Mouse (Mus musculus) forebrain, embryonic 13.5 days (tissue): Measurements from ENCODE around the gene Synj2. TPM values are rescaled to one million over a fixed set of nuclear protein-coding genes. Genes with fewer than 3 reads are reported as not detected.

Experiments used
- ATAC-seq: fragments of 200-750 bp; cut with Nextera tagmentation; 2 replicates; pipeline ENCODE4 v1.8.0; 2017
- H3K27ac ChIP-seq: fragments of 300-500 bp; sonication (generic); 2 replicates; pipeline ENCODE4 v1.5.1; 2015; ENCODE audit warnings: inconsistent platforms, mild to moderate bottlenecking, moderate library complexity
- H3K27me3 ChIP-seq: fragments of 300-500 bp; sonication (generic); 2 replicates; pipeline ENCODE4 v1.6.1; 2015; ENCODE audit warnings: mild to moderate bottlenecking, inconsistent platforms
- H3K36me3 ChIP-seq: fragments of 300-500 bp; sonication (generic); 2 replicates; pipeline ENCODE4 v1.6.1; 2015; ENCODE audit warnings: mild to moderate bottlenecking, inconsistent platforms; ENCODE audit not compliant: poor library complexity, severe bottlenecking
- H3K4me1 ChIP-seq: fragments of 300-500 bp; sonication (generic); 2 replicates; pipeline ENCODE4 v1.6.1; 2015; ENCODE audit warnings: inconsistent platforms
- H3K4me2 ChIP-seq: fragments of 300-500 bp; sonication (generic); 2 replicates; pipeline ENCODE4 v1.6.1; 2015; ENCODE audit warnings: inconsistent platforms, mild to moderate bottlenecking, moderate library complexity
- H3K4me3 ChIP-seq: fragments of 300-500 bp; sonication (generic); 2 replicates; pipeline ENCODE4 v1.5.1; 2015; ENCODE audit warnings: mild to moderate bottlenecking, inconsistent platforms
- H3K9ac ChIP-seq: fragments of 300-500 bp; sonication (generic); 2 replicates; pipeline ENCODE4 v1.6.1; 2015; ENCODE audit warnings: mild to moderate bottlenecking, inconsistent platforms
- H3K9me3 ChIP-seq: fragments of 300-500 bp; sonication (generic); replicated peaks from 2 replicates; pipeline ENCODE4 v1.6.1; 2016; ENCODE audit warnings: inconsistent platforms
- WGBS: fragments of 180-500 bp; shearing (Covaris S2); methylation state at CpG from one replicate; pipeline ENCODE4 v1.1.7; 2015; 5-methylcytosine and 5-hydroxymethylcytosine counted together
- polyA plus RNA-seq: library from polyadenylated mRNA; unstranded; fragments of >200 nt; fragmentation: Nextera tagmentation; extraction: Ambion mirVana; gene quantifications from 2 replicates; pipeline ENCODE4 v1.2.1, GENCODE M21; 2015

Gene Synj2
- polyA plus RNA-seq, 1 experiment from 2014 or later, result 0.46 TPM

DNA sequence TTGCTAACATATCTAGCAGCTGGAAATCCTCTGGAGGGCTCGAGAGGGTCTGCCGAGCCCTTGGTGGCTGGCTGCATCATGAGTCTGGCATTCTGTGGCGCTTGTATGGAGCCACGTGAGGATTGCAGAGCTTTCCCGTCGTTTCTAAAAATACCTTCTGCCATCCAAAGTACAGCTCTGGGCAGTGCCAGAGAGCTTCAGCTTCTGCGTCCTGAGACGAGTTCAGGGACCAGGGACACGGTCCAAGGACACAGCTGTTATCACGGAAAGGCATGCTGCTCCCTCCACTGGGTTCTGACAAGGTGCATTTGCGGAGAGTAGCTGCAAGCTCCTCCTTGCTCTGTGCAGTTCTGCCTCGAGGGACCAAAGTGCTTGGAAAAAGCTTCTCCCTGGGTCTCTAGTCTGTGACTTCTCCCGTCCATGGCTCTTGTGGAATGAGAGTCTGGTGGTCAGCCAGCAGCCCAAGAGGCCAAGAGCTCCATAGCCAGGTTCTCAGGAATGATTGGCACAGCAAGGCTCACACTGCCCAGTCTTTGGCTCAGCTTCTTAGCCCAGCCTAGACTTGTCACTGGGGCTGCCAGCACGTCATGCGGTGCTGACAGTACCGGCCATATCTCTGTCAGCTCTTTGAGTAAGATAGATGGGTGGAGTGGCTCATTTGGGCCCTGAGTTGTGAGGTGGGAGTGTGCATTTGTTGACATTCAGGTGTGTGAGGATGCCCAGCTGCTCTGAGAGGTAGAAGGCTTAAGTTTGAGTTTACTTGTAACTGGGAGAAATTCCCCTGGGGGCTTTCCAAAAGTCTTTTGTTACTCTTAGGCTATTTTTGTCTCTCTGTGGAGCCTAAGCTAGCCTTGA is 56.5 kb downstream of the Synj2 start:
- Histone ChIP-seq H3K4me3 (no peak overlapping the region), H3K9me3 (no peaks in the 10 kb centered on the region), H3K4me2 (no peak overlapping the region), H3K27ac (no peak overlapping the region), H3K36me3 (no peaks in the 10 kb centered on the region), H3K4me1 (no peaks in the 10 kb centered on the region), H3K27me3 (no peaks in the 10 kb centered on the region), H3K9ac (no peak overlapping the region)
- no peak for ATAC-seq
- WGBS, result 83% methylated on average over 16 of the region's 16 CpGs

DNA sequence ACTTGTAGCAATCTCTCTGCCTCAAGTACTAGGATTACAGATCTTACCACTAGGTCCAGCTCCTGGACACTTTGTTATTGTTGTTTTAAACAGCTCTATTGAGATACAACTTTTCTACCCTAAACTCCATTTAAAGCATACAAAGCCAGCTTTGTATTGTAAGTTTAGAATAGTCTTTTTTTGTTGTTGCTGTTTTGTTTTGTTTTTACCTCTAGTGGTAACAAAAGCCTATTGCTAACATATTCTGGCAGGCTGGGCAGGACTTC is 57.1 kb downstream of the Synj2 start:
- no peaks in the 10 kb centered on the region for H3K4me1 ChIP-seq
- no peaks in the 10 kb centered on the region for H3K9me3 ChIP-seq
- H3K36me3 ChIP-seq, result no peaks in the 10 kb centered on the region
- H3K27me3 ChIP-seq, result no peaks in the 10 kb centered on the region
- H3K4me3 ChIP-seq, result no peak overlapping the region
- ATAC-seq, result no peak
- H3K9ac ChIP-seq, result no peak overlapping the region
- no peak overlapping the region for H3K4me2 ChIP-seq
- no peak overlapping the region for H3K27ac ChIP-seq

DNA sequence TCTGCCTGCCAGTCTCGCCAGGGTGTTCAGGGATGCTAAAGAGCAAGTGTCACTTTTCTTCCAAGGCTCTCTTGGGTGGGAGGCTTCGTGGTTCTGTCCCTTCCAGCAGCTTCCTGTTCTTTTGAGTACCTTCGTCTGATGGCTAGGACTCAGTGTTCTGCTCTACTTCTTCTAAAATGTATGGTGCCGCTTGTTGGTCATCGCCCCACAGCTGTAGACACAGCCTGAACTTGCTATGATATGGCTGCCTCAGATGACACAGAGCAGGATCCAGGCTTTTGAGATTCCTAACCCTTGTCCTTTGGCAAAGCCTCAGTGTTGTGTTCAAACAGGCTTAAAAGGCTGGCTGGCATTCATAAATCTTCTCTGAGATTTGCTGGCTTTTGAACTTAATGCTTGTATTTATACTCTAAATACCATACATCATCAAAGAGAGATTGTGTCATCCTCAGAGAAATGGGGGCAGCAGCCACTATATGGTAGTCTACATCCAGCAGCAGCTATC is 58.0 kb downstream of the Synj2 start:
- Histone ChIP-seq H3K9me3 (no peaks in the 10 kb centered on the region), H3K4me1 (no peaks in the 10 kb centered on the region), H3K36me3 (no peaks in the 10 kb centered on the region), H3K4me2 (no peak overlapping the region), H3K9ac (no peak overlapping the region), H3K27me3 (no peaks in the 10 kb centered on the region), H3K4me3 (no peak overlapping the region), H3K27ac (no peak overlapping the region)
- no peak for ATAC-seq
- WGBS, result 84% methylated on average over 5 of the region's 5 CpGs

DNA sequence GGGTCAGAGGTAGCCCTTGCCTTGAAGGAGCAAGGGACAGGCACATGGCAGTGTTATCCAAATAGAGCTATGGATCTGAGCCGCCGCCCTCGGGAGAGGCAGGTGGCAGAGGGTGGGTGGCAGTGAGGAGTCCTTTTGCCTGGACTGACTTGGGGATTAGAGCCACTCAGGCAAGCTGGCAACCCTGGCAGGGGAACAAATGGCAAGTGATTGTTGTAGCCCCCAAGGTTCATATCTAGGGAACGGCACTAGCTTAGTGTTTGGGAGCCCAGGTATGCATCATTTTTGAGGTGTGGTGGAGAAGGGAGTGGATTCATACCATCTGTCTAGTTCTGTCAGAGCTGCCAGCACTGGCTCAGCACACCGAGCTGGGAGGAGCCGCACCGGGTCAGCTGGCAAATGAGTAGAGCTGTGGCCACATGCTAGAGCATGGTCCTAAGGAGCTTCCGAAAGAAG is 59.8 kb downstream of the Synj2 start:
- H3K27me3 ChIP-seq, result no peaks in the 10 kb centered on the region
- H3K27ac ChIP-seq, result no peak overlapping the region
- no peak for ATAC-seq
- H3K36me3 ChIP-seq, result no peaks in the 10 kb centered on the region
- H3K9ac ChIP-seq, result no peak overlapping the region
- H3K4me3 ChIP-seq, result no peak overlapping the region
- H3K4me2 ChIP-seq, result no peak overlapping the region
- WGBS, result 91% methylated on average over 8 of the region's 8 CpGs
- peaks cover 5% of the 10 kb centered on the region for H3K4me1 ChIP-seq
- no peaks in the 10 kb centered on the region for H3K9me3 ChIP-seq

DNA sequence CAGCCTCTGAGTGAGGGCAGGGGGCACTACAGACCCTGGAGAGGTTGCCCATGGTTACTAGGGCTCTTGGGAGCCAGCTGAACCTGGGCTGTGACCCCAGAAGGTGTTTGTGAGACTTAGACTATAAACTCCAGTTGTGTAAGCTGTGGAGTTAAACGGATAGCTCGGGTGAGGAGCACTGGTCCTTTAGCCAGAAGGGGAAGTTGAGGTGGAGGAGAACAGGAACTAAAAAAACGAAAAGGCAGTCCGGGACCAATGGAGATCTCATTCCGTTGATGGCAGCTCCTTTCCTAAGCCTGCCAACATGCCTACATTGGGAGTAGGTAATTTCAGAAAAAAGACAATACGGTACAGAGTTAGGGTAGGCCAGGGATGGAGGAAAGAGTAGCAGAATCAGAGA is 60.3 kb downstream of the Synj2 start:
- Histone ChIP-seq H3K4me1 (peaks cover 10% of the 10 kb centered on the region), H3K27me3 (no peaks in the 10 kb centered on the region), H3K4me3 (no peak overlapping the region), H3K9me3 (no peaks in the 10 kb centered on the region), H3K27ac (no peak overlapping the region), H3K9ac (no peak overlapping the region), H3K4me2 (no peak overlapping the region), H3K36me3 (no peaks in the 10 kb centered on the region)
- no peak for ATAC-seq
- WGBS, result 87% methylated on average over 6 of the region's 6 CpGs

DNA sequence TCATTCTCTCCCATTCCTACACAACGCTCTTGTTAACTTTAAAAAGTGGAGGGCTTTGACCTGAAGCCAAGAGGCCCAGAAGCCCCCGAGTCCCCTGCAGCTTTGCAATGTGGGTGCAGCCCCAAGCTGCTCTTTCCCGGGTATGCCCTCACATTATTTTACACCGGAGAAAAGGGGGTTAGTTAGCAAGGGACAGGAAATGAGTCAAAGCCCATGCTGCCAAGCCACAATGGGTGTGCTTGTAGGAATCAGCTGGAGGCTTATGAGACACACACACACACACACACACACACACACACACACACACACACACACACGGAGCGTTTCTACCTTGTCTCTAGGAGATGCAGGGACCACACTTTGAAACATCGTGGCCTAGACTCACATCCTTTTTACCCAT is 60.8 kb downstream of the Synj2 start:
- Histone ChIP-seq H3K36me3 (no peaks in the 10 kb centered on the region), H3K9me3 (no peaks in the 10 kb centered on the region), H3K27me3 (no peaks in the 10 kb centered on the region), H3K9ac (no peak overlapping the region), H3K4me1 (peaks cover 12% of the 10 kb centered on the region), H3K4me2 (no peak overlapping the region), H3K4me3 (no peak overlapping the region), H3K27ac (no peak overlapping the region)
- 85% methylated on average over 7 of the region's 7 CpGs for WGBS
- ATAC-seq, result no peak

DNA sequence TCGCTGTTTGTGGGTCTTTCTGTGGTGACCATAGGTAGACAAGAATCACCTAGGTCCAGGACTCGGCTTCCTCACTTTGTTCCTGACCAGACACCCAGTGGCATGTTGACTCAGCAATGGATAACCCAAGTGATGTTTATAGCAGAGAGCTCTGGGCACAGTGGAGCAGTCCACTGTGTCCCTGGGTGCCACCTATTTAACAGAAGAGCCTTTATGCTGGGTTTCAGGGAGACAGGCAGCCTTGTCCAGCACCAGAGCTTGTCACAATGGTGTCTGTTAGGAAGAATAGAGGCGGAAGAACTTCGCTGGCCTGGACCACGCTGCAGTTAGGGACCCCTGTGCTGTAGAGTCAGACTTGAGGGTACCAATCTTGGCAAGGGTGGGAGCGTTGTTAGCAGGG is 61.5 kb downstream of the Synj2 start:
- H3K9me3 ChIP-seq, result no peaks in the 10 kb centered on the region
- H3K9ac ChIP-seq, result no peak overlapping the region
- no peak for ATAC-seq
- H3K4me1 ChIP-seq, result peaks cover 12% of the 10 kb centered on the region
- H3K4me2 ChIP-seq, result no peak overlapping the region
- WGBS, result 94% methylated on average over 6 of the region's 6 CpGs
- no peaks in the 10 kb centered on the region for H3K36me3 ChIP-seq
- H3K4me3 ChIP-seq, result no peak overlapping the region
- no peaks in the 10 kb centered on the region for H3K27me3 ChIP-seq
- no peak overlapping the region for H3K27ac ChIP-seq

DNA sequence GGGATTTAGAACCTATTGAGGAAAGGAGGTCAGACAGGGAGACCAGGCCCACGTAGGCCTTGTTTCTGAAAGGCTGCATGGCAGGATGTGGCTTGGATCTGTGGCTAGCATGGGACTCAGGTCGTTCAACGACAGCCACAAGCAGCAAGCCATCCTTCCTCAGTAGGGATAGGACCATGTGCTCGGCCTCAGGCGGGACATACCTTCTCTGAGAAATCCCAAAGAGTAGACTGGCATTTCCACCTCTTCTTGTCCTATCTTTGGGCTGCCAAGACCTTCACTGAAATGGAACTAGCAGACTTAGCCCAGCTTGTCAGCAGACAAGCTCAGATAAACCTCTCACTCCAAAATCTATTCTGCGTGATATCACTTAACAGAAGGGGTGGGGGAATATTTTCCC is 62.6 kb downstream of the Synj2 start:
- H3K9me3 ChIP-seq, result no peaks in the 10 kb centered on the region
- no peak overlapping the region for H3K4me3 ChIP-seq
- H3K36me3 ChIP-seq, result no peaks in the 10 kb centered on the region
- 95% methylated on average over 6 of the region's 6 CpGs for WGBS
- H3K27ac ChIP-seq, result no peak overlapping the region
- H3K4me1 ChIP-seq, result peaks cover 12% of the 10 kb centered on the region
- no peaks in the 10 kb centered on the region for H3K27me3 ChIP-seq
- no peak overlapping the region for H3K9ac ChIP-seq
- no peak overlapping the region for H3K4me2 ChIP-seq
- no peak for ATAC-seq

DNA sequence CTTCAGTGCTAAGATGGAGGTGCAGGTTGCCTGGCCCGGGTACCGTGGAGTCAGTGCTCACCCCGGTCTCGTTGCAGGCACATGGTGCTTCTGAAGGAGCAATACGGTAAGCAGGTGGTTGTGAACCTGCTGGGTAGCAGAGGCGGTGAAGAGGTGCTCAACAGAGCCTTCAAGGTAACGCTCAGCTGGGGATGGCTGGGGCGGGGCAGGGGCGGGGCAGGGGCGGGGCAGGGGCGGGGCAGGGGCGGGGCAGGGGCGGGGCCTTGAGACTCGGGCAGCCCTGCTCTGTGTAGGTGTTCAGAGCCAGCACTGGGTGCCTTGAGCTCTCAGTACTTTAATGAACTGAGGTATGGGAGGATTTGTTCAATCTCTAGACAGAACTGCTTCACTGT is 64.2 kb downstream of the Synj2 start:
- H3K36me3 ChIP-seq, result no peaks in the 10 kb centered on the region
- no peaks in the 10 kb centered on the region for H3K9me3 ChIP-seq
- 20% methylated on average over 9 of the region's 14 CpGs for WGBS
- peak overlapping the region; percentile 21; the same call in 1 of the 2 replicates for H3K27ac ChIP-seq
- no peak overlapping the region for H3K4me2 ChIP-seq
- no peaks in the 10 kb centered on the region for H3K27me3 ChIP-seq
- peak; percentile 65 for ATAC-seq
- no peak overlapping the region for H3K9ac ChIP-seq
- no peak overlapping the region for H3K4me3 ChIP-seq
- H3K4me1 ChIP-seq, result peaks cover 12% of the 10 kb centered on the region

DNA sequence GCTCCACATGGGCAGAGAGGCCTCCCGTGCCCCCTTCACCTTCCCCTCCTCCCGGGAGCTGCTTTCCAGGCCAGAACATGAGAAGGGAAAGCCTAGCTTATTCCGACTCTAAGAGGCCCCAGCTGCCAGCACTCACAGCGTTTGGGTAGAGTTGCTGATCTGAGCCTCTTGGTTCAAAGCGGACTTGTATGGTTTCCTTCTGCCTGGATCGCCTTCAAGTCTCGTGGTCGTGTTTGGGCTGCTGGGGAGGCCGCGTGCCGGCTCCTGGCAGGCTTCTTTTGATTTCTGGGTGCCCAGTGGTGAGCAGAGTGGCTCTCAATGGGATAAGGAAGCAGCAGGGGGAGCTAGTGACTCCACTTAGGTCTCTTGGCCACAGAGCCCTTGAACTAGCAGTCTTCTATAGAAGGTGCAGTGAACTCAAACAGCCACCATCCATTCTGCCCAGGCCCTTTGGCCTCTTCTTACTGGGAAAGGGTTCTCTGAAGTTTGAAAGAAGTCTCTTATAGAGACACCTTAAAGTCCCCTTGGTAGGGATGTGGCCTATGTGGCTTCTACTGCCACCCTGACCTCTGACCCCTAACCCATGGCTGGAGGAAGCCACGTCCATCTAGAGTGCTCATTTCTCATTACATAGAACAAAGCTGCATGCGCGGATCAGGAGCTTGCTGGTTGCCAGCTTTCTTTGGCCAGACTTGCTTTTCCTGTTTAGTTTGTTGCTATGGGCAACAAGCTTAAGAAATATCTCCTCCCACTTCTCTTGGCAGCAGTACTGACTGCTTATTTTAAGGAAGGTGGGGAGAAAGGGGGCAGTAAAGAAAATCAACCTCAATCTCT is 64.8 kb downstream of the Synj2 start:
- peaks cover 12% of the 10 kb centered on the region for H3K4me1 ChIP-seq
- ATAC-seq, result peak; percentile 59; the same call in 1 of the 2 replicates
- H3K9me3 ChIP-seq, result no peaks in the 10 kb centered on the region
- H3K36me3 ChIP-seq, result no peaks in the 10 kb centered on the region
- H3K4me3 ChIP-seq, result no peak overlapping the region
- H3K27me3 ChIP-seq, result no peaks in the 10 kb centered on the region
- no peak overlapping the region for H3K9ac ChIP-seq
- WGBS, result 25% methylated on average over 14 of the region's 14 CpGs
- no peak overlapping the region for H3K4me2 ChIP-seq
- H3K27ac ChIP-seq, result peak overlapping the region; percentile 21

DNA sequence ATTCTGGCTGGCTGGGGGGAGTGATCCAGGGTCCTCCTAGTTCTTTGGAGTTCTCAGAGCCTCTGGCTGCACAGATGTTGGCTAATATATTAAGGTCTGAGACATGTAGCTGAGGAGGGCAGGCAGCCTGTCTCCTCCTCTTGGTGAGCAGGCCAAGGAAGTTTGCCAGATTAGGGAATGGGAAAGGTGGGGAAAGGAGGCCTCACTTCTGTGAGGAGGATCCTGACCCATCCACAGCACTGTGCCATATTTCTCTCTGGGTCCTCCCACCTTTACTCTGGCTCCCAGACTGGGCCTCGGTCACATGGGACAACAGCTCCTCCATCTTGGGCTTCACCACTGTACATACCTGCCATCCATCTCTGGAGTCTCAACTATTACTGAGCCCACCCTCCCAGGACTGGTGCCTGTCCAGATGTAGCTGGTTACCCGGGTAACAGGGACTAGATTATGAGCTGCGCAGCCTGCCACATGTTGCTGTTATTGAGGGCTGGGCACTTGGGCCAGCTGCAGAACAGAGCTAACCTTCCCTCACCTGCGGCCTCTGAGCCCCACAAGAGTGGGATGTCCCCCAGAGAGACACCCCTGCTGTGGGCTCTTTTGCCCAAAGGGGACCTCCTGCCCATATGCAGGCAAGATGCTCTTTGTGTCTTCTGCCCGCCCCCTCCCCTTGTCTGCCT is 66.2 kb downstream of the Synj2 start:
- Histone ChIP-seq H3K9ac (no peak overlapping the region), H3K27me3 (no peaks in the 10 kb centered on the region), H3K4me3 (no peak overlapping the region), H3K9me3 (no peaks in the 10 kb centered on the region), H3K36me3 (no peaks in the 10 kb centered on the region), H3K27ac (no peak overlapping the region), H3K4me1 (peaks cover 12% of the 10 kb centered on the region), H3K4me2 (no peak overlapping the region)
- WGBS, result 86% methylated on average over 5 of the region's 5 CpGs
- ATAC-seq, result 0 out of 2 replicates have a peak, but pooled peaks have one; percentile 30

DNA sequence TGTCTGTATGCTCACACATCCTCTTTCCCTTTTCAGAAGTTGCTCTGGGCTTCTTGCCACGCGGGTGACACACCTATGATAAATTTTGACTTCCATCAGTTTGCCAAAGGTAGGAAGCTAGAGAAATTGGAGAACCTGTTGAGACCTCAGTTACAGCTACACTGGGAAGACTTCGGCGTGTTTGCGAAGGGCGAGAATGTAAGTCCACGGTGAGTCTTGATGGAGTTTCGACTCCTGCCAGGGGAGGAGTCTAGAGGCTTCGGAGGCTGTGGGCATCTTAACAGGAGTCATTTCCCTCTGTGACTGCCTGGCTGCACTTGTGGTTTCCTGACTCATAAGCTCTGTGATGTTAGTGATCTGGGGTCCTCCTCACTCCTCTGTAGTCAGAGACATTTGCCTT is 66.8 kb downstream of the Synj2 start:
- H3K4me3 ChIP-seq, result no peak overlapping the region
- H3K9me3 ChIP-seq, result no peaks in the 10 kb centered on the region
- H3K27me3 ChIP-seq, result no peaks in the 10 kb centered on the region
- H3K36me3 ChIP-seq, result no peaks in the 10 kb centered on the region
- no peak overlapping the region for H3K4me2 ChIP-seq
- no peak overlapping the region for H3K9ac ChIP-seq
- H3K4me1 ChIP-seq, result peaks cover 12% of the 10 kb centered on the region
- WGBS, result 88% methylated on average over 9 of the region's 9 CpGs
- no peak overlapping the region for H3K27ac ChIP-seq
- no peak for ATAC-seq
